Mouse (Mus musculus): ENCODE measurements around the gene Spock1.
"Not testable (repeated sequence)": the region's sequence is repeated elsewhere in the genome, so short reads cannot be mapped to it uniquely, and the experiment has no call there.

The Spock1 gene

GRCm38 (mm10) chr13:57474068-57474467 lies 434.1 kb downstream of the Spock1 start:
- DNase-seq = no peak

GRCm38 (mm10) chr13:57470922-57471321 lies 437.2 kb downstream of the Spock1 start:
- not testable (repeated sequence) for DNase-seq

GRCm38 (mm10) chr13:57459978-57460377 lies 448.2 kb downstream of the Spock1 start:
- no peak for DNase-seq

- no peak for DNase-seq
These were observed 457.8 kb downstream of the Spock1 start for GRCm38 (mm10) chr13:57450189-57450821.

- no peak for DNase-seq
These were observed 459.2 kb downstream of the Spock1 start for GRCm38 (mm10) chr13:57448906-57449305.

GRCm38 (mm10) chr13:57444977-57445376 lies 463.2 kb downstream of the Spock1 start:
- DNase-seq = no peak

GRCm38 (mm10) chr13:57440111-57440510 lies 468.0 kb downstream of the Spock1 start:
- DNase-seq = no peak

GRCm38 (mm10) chr13:57435726-57436220 lies 472.4 kb downstream of the Spock1 start:
- no peak for DNase-seq

- DNase-seq = no peak
These were observed 474.3 kb downstream of the Spock1 start for GRCm38 (mm10) chr13:57433848-57434247.

GRCm38 (mm10) chr13:57431815-57432214 lies 476.3 kb downstream of the Spock1 start:
- DNase-seq = no peak

GRCm38 (mm10) chr13:57428840-57429239 lies 479.3 kb downstream of the Spock1 start:
- no peak for DNase-seq

- DNase-seq = no peak
These were observed 489.4 kb downstream of the Spock1 start for GRCm38 (mm10) chr13:57418781-57419180.

- DNase-seq = no peak
These were observed 493.4 kb downstream of the Spock1 start for GRCm38 (mm10) chr13:57414716-57415115.

GRCm38 (mm10) chr13:57407666-57408065 lies 500.5 kb downstream of the Spock1 start:
- DNase-seq = no peak

- DNase-seq = no peak
These were observed 505.7 kb downstream of the Spock1 start for GRCm38 (mm10) chr13:57402386-57402785.

GRCm38 (mm10) chr13:57372141-57372700 lies 535.9 kb downstream of the Spock1 start:
- no peak for DNase-seq
